Mouse (Mus musculus): ENCODE results near the gene Sorbs1.

The Sorbs1 gene

GRCm38 (mm10) chr19:40302916-40303315, 210.7 kb downstream of the Sorbs1 start:
- peak in 1 of 2 experiments; percentile 53 for DNase-seq (ENCODE audit: low spot score in 2 of 2)

GRCm38 (mm10) chr19:40302477-40302876, 211.1 kb downstream of the Sorbs1 start:
- DNase-seq (ENCODE audit: low spot score in 2 of 2) = no peak

- peak; percentile 48 to 70 for DNase-seq (ENCODE audit: low spot score in 2 of 2)
Measured at GRCm38 (mm10) chr19:40299983-40300759, 213.4 kb downstream of the Sorbs1 start.

- no peak for DNase-seq (ENCODE audit: low spot score in 2 of 2)
Measured at GRCm38 (mm10) chr19:40299182-40299581, 214.4 kb downstream of the Sorbs1 start.

- no peak for DNase-seq (ENCODE audit: low spot score in 2 of 2)
Measured at GRCm38 (mm10) chr19:40298574-40298973, 215.0 kb downstream of the Sorbs1 start.

- DNase-seq (ENCODE audit: low spot score in 2 of 2) = no peak
Measured at GRCm38 (mm10) chr19:40297798-40298144, 215.8 kb downstream of the Sorbs1 start.

GRCm38 (mm10) chr19:40297078-40297797, 216.3 kb downstream of the Sorbs1 start:
- no peak for DNase-seq (ENCODE audit: low spot score in 2 of 2)

- DNase-seq (ENCODE audit: low spot score in 2 of 2) = no peak
Measured at GRCm38 (mm10) chr19:40294231-40294630, 219.3 kb downstream of the Sorbs1 start.

GRCm38 (mm10) chr19:40293791-40294190, 219.8 kb downstream of the Sorbs1 start:
- DNase-seq (ENCODE audit: low spot score in 2 of 2) = no peak

GRCm38 (mm10) chr19:40290099-40290724, 223.4 kb downstream of the Sorbs1 start:
- DNase-seq (ENCODE audit: low spot score in 2 of 2) = no peak

GRCm38 (mm10) chr19:40288415-40288814, 225.2 kb downstream of the Sorbs1 start:
- no peak for DNase-seq (ENCODE audit: low spot score in 2 of 2)

- DNase-seq (ENCODE audit: low spot score in 2 of 2) = no peak
Measured at GRCm38 (mm10) chr19:40284704-40285103, 228.9 kb downstream of the Sorbs1 start.

- DNase-seq (ENCODE audit: low spot score in 2 of 2) = no peak
Measured at GRCm38 (mm10) chr19:40283415-40283814, 230.2 kb downstream of the Sorbs1 start.

GRCm38 (mm10) chr19:40278372-40279023, 235.1 kb downstream of the Sorbs1 start:
- DNase-seq (ENCODE audit: low spot score in 2 of 2) = no peak

GRCm38 (mm10) chr19:40277494-40277893, 236.1 kb downstream of the Sorbs1 start:
- DNase-seq (ENCODE audit: low spot score in 2 of 2) = no peak

- DNase-seq (ENCODE audit: low spot score in 2 of 2) = no peak
Measured at GRCm38 (mm10) chr19:40275401-40276188, 238.0 kb downstream of the Sorbs1 start.

- DNase-seq (ENCODE audit: low spot score in 2 of 2) = no peak
Measured at GRCm38 (mm10) chr19:40272674-40273073, 240.9 kb downstream of the Sorbs1 start.

- peak in 1 of 2 experiments; percentile 27 for DNase-seq (ENCODE audit: low spot score in 2 of 2)
Measured at GRCm38 (mm10) chr19:40271308-40271892, 242.2 kb downstream of the Sorbs1 start, which contains the start of gene Pdlim1. Pdlim1 (minus strand) TSS chr19:40271842.

GRCm38 (mm10) chr19:40270351-40271307, 242.9 kb downstream of the Sorbs1 start:
- no peak for DNase-seq (ENCODE audit: low spot score in 2 of 2)

- no peak for DNase-seq (ENCODE audit: low spot score in 2 of 2)
Measured at GRCm38 (mm10) chr19:40269526-40269925, 244.1 kb downstream of the Sorbs1 start.
